Mouse (Mus musculus): Measurements from ENCODE around the gene Tcf3.

The Tcf3 gene

DNA sequence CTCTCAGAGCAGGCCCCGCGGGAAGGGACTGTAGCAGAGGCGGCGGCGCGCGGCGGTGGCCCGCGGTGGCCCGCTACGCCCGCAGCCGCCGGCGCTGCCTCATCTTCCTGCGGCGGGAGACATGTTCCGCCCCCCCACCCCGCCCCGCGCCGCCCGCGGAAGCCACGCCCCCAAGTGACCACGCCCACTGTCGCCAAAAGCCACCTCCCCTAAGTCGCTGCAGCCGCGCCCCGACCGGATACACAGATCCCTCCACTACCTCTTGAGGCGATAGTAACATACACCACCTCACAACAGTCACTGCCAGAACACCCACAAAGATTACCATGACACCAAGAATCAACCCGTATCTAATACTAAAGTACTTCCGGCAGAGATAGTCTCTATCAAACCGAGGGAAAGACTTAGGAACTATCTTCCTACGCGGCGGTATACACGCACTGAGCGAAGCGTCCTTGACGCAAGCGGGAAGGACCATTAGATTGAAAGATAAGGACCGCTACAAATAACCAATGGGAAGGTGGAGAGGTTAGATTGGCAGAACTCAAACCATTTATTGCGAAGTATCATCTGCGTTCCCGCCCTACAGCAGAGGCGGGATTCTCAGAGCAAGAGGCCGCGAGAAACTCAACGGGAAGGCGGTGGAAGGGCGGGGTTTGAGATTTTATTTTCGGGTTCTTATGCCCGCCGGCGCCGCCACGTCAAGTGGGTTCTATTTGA, at the start of gene Tcf3:
Gene Tcf3, minus strand, starts transcription at position 135 of the 720 bp plus-strand sequence.
- peak; percentile 96 for DNase-seq (ENCODE audit: low spot score)

DNA sequence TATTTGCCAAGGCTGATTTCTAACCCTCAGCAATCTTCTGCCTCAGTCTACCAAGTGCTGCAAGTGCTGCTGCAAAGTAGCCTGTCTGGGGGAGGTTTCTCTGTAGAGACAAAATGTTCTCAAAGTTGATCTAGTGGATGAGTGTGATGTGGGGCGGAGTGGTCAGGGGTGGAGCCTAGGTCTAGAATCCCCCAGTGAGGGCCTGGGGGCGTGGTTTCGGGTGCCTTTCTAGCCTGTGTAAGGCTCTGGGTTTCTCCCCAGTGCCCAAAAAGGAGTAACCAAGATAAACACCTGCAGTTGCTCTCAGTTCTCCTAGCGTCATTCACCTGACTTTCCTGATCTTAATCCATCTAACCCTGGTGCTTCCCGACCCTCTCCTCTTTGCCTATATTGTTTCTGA, 47.6 kb upstream of the Tcf3 start:
- no peak for DNase-seq (ENCODE audit: low spot score)

DNA sequence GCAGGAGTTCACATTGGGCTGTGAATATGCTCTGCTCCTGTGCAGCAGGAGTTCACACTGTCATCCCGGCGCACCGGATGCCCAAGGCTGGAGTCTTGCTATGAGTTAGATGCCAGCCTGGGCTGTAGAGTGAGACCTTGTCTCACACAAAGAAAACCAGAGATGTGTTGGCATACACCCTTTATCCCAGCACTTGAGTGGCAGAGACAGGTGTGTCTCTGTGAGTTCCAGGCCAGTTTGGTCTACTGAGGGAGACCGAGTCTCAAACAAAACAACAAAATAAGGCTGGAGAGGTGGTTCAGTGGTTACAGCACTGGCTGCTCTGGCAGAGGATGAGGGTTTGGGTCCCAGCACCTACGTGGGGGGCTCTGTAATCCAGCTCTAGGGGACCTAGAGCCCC, 45.1 kb upstream of the Tcf3 start:
- no peak for DNase-seq (ENCODE audit: low spot score)

- DNase-seq (ENCODE audit: low spot score): peak; percentile 92
Observed at GRCm38 (mm10) chr10:80475290-80475959, 42.0 kb upstream of the Tcf3 start.

DNA sequence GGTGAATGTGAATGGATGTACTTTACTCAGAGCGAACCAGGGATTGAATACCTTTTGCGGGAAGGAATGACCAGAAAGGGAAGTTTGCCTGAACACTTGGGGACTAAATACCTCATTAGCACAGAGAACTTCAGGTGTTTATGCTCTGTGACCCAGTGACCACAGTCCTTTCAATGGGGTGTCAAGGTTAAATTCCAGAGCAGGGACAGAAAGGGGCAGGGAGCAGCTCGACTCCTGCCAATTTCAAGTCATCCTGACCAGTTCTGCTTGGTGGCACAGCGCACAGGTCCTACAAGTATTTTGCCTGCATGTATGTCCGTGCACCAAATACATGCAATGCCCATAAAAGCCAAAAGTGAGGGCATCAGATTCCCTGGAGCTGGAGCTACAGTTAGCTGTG, 31.6 kb upstream of the Tcf3 start:
- DNase-seq (ENCODE audit: low spot score): no peak

DNA sequence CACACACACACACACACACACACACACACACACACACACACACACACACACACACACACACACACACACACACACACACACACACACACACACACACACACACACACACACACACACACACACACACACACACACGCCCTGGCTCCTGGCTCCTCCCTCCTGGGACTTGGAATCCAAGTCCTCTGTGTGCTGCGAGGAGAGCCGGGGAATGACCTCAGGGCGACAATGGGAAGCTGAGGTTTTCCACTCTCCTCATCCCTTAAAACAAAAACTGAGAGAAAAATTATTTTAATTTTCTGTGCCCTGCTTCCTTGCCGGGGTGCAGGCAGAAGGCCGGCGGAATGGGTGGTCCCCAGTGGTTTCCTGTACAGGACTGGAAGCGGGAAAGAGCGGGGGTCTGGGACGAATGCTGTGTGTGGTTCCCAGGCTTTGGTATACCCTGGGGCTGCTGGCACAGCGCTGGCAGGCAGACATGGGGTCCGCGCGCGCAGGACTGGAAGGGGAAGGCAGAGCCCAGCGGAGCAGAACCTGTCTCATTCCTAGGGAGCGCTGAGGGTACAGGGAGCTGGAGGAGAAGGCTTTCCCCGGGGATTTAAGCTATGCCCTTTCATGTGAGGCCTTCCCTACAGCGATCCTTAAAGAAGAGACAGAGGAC, 31.1 kb upstream of the Tcf3 start:
- DNase-seq (ENCODE audit: low spot score): peak; percentile 54

GRCm38 (mm10) chr10:80461346-80461745, 27.9 kb upstream of the Tcf3 start:
- DNase-seq (ENCODE audit: low spot score): no peak

- no peak for DNase-seq (ENCODE audit: low spot score)
Observed at GRCm38 (mm10) chr10:80460324-80460723, 26.9 kb upstream of the Tcf3 start.

DNA sequence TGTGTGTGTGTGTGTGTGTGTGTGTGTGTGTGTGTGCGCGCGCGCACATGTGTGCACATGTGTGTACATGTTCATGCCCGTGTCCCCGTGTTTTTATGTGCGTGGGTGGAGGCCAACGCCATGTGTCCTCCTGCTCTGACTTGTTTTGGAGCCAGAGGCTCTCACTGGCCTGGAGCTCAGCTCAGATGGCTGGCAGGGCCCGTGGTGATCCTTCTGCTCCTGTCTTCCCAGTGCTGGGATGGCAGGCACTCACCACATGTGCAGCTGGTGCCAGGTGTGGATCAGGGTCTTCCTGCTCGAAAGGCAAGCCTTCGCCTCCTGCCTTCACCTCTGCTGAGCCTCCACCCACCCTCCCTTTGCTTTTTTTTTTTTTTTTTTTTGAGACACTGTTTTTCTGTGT, 26.2 kb upstream of the Tcf3 start:
- no peak for DNase-seq (ENCODE audit: low spot score)

DNA sequence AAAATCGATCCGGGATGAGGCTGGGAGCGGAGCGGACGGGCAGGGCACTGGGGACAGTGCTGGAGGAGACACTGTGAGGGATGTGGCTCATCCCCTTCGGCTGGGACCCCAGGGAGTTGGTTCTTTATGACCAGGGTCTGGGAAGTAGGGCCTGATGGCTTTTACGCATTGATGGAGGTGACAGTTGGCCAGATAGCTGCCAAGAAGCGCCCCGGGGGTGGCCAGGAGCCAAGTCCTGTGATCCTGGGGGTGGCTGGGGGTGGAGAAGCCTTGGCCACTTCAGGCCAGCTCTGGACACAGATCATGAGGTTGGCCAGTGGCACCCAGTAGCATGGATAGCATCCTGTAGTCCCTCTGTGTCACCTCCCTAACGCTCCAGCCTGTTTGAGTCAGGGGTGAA, 25.8 kb upstream of the Tcf3 start:
- DNase-seq (ENCODE audit: low spot score): no peak

DNA sequence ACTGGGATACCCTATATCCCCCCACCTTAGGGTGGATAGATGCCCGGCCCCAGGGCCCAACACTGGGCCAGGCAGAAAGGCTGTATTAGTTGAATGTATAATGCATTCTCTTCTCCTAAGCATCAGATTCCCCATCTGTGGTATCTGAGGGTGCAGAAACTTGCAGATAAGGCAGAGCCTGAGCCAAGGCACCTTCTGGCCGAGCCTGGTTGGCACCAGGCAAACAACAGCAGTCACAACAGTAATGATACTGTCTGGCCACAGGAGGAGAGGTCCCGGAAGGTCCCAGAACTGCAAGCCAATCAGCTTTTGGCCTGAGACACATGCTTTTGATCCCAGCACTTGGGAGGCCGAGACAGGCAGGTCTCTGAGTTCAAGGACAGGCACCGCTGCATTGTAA, 22.2 kb upstream of the Tcf3 start:
- no peak for DNase-seq (ENCODE audit: low spot score)

DNA sequence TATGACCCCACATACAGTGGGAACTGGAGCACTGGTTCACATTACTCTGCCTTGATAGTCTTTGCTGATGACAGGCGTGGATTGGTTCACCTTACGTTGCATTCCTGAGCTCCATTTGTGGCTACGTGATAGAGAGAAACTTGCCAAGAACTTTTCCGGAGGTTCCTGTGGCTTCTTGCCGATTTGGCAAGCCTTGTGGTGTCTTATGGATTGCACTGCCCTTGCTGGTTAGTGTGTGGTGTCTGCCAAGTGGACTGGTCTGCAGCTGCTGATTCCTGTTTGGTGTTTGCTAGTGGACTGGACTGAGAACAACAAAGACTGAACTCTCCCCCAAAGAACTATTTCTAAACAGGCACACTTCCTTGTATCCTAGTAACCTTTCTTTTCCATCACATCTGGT, 21.3 kb upstream of the Tcf3 start:
- no peak for DNase-seq (ENCODE audit: low spot score)

GRCm38 (mm10) chr10:80453601-80454000, 20.2 kb upstream of the Tcf3 start:
- no peak for DNase-seq (ENCODE audit: low spot score)

GRCm38 (mm10) chr10:80450599-80450998, 17.2 kb upstream of the Tcf3 start:
- peak; percentile 50 for DNase-seq (ENCODE audit: low spot score)

GRCm38 (mm10) chr10:80445898-80446601, 12.6 kb upstream of the Tcf3 start:
- peak; percentile 90 for DNase-seq (ENCODE audit: low spot score)

- DNase-seq (ENCODE audit: low spot score): no peak
Observed at GRCm38 (mm10) chr10:80445052-80445451, 11.6 kb upstream of the Tcf3 start.

DNA sequence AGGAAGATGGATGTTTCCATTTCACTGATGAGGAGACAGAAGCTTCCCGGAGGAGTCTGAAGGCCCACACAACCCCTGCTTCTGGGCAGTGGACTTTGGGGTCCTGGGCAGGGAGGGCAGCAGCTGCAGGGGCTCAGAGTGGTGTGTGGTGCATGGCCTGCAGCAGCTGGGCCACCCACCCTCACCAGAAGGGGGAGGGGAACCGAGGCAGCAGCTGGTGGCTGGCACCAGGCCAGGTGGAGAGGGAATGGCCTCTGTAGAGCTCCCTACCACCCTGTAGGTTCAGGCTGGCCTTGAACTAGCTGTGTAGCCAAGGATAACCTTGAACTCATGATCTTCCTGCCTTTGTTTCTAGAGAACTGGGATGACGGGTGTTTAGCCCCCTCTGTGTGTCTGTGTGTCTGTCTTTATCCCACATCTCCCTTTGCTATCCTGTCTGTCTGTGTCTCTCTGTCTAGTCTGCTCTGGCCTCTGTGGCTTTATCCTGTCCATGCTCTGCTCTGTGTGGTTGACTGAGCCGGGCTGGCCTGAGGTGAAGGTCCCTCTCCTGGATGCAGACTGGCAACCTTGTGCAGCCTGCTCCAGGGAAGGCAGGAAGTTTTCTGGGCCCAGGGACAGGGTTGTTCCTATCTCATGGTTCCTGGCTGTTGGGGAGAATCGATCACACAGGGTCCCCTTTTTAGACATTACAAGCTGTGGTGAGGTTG, 11.0 kb upstream of the Tcf3 start:
- DNase-seq (ENCODE audit: low spot score): no peak

- DNase-seq (ENCODE audit: low spot score): no peak
Observed at GRCm38 (mm10) chr10:80443575-80444278, 10.3 kb upstream of the Tcf3 start.

DNA sequence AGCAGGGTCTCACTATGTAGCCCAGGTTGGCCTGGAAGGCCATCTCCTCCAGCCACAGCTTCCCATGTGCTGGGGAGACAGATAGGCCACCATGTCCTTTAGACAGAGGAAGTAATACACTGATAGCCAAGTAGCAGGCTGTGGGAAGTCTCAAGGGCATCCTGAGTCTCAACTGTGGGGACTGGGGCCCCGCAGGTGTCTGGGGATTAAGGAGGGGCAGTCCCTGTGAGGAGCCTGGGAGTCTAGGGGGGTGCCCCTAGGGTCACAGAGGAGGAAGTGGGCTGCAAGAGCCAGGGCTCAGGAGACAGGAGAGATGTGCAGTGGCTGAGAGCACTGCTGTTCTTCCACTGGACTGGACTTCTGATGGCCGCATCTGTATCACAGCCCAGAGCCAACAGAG, 9.5 kb upstream of the Tcf3 start:
- no peak for DNase-seq (ENCODE audit: low spot score)

- no peak for DNase-seq (ENCODE audit: low spot score)
Observed at GRCm38 (mm10) chr10:80441598-80441997, 8.2 kb upstream of the Tcf3 start.

GRCm38 (mm10) chr10:80440031-80440430, 6.6 kb upstream of the Tcf3 start:
- no peak for DNase-seq (ENCODE audit: low spot score)
